Mouse (Mus musculus) midbrain, embryonic 14.5 days (tissue): ENCODE results near the gene Fmo6. TPM values are rescaled to one million over a fixed set of nuclear protein-coding genes. Genes with fewer than 3 reads are reported as not detected.

Source experiments
- ATAC-seq: fragments of 200-750 bp; cut with Nextera tagmentation; 2 replicates; pipeline ENCODE4 v1.8.0; 2017; ENCODE audit warnings: moderate number of reproducible peaks, moderate library complexity; ENCODE audit not compliant: low FRiP score, low TSS enrichment
- DNase-seq: peaks from one replicate; pipeline ENCODE4 v3.0.0-alpha.2; 2015
- H3K27ac ChIP-seq: fragments of 300-500 bp; sonication (generic); replicated peaks from 2 replicates; pipeline ENCODE4 v1.5.1; 2014; ENCODE audit warnings: mild to moderate bottlenecking, low read depth, low read length, moderate library complexity
- H3K27me3 ChIP-seq: fragments of 300-500 bp; sonication (generic); 2 replicates; pipeline ENCODE4 v1.6.1; 2014; ENCODE audit warnings: low read length, control low read depth, mixed read lengths; ENCODE audit not compliant: control insufficient read depth, insufficient read depth
- H3K36me3 ChIP-seq: fragments of 300-500 bp; sonication (generic); 2 replicates; pipeline ENCODE4 v1.6.1; 2014; ENCODE audit warnings: low read length, control low read depth; ENCODE audit not compliant: control insufficient read depth, insufficient read depth
- H3K4me1 ChIP-seq: fragments of 300-500 bp; sonication (generic); 2 replicates; pipeline ENCODE4 v1.6.1; 2014; ENCODE audit warnings: mild to moderate bottlenecking, antibody characterized with exemption, low read length, control low read depth; ENCODE audit not compliant: control insufficient read depth, insufficient read depth
- H3K4me2 ChIP-seq: fragments of 300-500 bp; sonication (generic); 2 replicates; pipeline ENCODE4 v1.6.1; 2014; ENCODE audit warnings: mild to moderate bottlenecking, low read length, moderate library complexity
- H3K4me3 ChIP-seq: fragments of 300-500 bp; sonication (generic); replicated peaks from 2 replicates; pipeline ENCODE4 v1.5.1; 2014; ENCODE audit warnings: low read depth, low read length
- H3K9ac ChIP-seq: fragments of 300-500 bp; sonication (generic); replicated peaks from 2 replicates; pipeline ENCODE4 v1.6.1; 2014; ENCODE audit warnings: mild to moderate bottlenecking, low read length, moderate library complexity
- H3K9me3 ChIP-seq: fragments of 300-500 bp; sonication (generic); 2 replicates; pipeline ENCODE4 v1.6.1; 2016; ENCODE audit warnings: low read length, control low read depth, mixed read lengths; ENCODE audit not compliant: control insufficient read depth
- WGBS: fragments of 180-500 bp; shearing (Covaris S2); extraction: QIAGEN DNeasy Blood & Tissue Kit; methylation state at CpG from one replicate; pipeline ENCODE4 v1.1.7; 2014; 5-methylcytosine and 5-hydroxymethylcytosine counted together
- polyA plus RNA-seq: library from polyadenylated mRNA; unstranded; fragments of >200 nt; fragmentation: Nextera tagmentation; extraction: Ambion mirVana; gene quantifications from 2 replicates; pipeline ENCODE4 v1.2.1, GENCODE M21; 2014

Gene Fmo6
- polyA plus RNA-seq = not detected in 2 replicates

DNA sequence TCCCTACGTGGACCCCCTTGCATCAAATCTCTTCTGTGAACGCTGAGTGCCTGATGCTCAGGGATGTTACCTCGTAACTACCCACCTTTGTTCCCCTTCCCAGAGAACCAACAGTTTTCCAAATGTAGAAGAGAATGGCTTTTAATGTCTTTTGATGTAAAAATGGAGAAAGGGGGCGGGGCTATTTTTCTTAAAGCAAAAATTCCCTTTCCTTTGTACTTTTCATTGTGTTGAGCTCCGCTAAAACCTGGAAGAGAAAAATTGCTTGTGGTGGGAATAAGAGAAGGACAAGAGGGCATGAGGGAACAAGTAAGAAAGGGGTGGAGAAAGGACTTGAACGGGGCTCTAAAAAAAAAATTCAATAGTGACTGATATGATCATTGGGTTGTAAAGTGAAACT is at the start of gene Fmo6:
TSS of gene Fmo6 (minus strand) at position 101 of the 400 bp plus-strand sequence.
- Histone ChIP-seq H3K27me3 (no peaks in the 10 kb centered on the region), H3K27ac (no peak within 1 kb of the TSS), H3K9ac (no peak within 1 kb of the TSS), H3K36me3 (no peaks in the 10 kb centered on the region), H3K4me2 (no peak within 1 kb of the TSS), H3K4me1 (no peaks in the 10 kb centered on the region), H3K9me3 (no peaks in the 10 kb centered on the region), H3K4me3 (no peak within 1 kb of the TSS)
- WGBS = 89% methylated on average over 6 of the region's 6 CpGs
- DNase-seq = no peak
- no peak for ATAC-seq

DNA sequence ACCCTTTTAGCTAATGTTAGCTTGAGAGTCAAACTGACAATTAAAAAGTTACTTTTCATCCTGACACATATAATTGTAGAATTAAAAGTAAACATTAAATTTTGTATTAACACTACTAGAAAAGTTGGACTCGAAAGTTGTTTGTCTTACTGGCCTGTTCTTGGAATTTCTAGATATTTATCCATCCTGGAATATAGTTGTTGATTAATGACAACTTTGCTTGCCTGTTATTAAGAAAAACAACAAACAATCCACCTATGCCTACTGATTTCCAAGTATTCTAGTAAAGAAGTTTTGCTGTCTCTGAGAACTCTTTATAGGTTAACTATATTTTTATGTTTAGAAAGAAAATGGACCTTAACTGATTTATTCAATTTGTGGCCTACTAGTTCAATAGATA is 49.5 kb upstream of the Fmo6 start:
- Histone ChIP-seq H3K9ac (no peak overlapping the region), H3K27me3 (no peaks in the 10 kb centered on the region), H3K9me3 (no peaks in the 10 kb centered on the region), H3K27ac (no peak overlapping the region), H3K4me3 (no peak overlapping the region), H3K4me1 (no peaks in the 10 kb centered on the region), H3K36me3 (no peaks in the 10 kb centered on the region), H3K4me2 (no peak overlapping the region)
- WGBS = 93% methylated on average over 1 of the region's 1 CpGs
- DNase-seq (no peak), ATAC-seq (no peak)

- no peaks in the 10 kb centered on the region for H3K9me3 ChIP-seq
- H3K4me1 ChIP-seq = no peaks in the 10 kb centered on the region
- 92% methylated on average over 2 of the region's 2 CpGs for WGBS
- H3K9ac ChIP-seq = no peak overlapping the region
- ATAC-seq (no peak), DNase-seq (no peak)
- no peaks in the 10 kb centered on the region for H3K27me3 ChIP-seq
- no peak overlapping the region for H3K4me2 ChIP-seq
- H3K27ac ChIP-seq = no peak overlapping the region
- no peaks in the 10 kb centered on the region for H3K36me3 ChIP-seq
- H3K4me3 ChIP-seq = no peak overlapping the region
Observed at GRCm38 (mm10) chr1:162986121-162986748, 48.9 kb upstream of the Fmo6 start.

DNA sequence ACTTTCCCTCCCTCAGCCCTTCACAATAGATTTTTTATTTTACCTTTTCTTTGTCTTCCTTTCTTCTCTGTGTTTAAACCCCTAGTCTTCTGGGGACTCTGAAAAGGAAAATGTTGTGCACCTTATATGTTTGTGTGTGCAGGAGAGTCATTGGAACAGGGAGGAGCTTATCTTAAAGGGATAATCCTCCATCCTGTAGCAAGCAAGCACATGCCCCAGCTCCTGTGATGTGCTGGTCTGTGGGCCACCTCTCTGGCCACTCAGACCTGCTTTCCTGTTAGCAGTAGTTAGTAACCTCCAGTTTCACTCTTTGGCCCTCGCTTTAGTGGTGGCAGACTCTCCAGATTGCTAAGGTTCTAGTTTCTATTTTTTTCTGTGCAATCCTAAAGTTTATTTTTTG is 47.1 kb upstream of the Fmo6 start, which contains the start of gene Fmo3:
TSS of gene Fmo3 (minus strand) at position 101 of the 400 bp plus-strand sequence.
- Histone ChIP-seq H3K4me3 (no peak within 1 kb of the TSS), H3K4me1 (no peaks in the 10 kb centered on the region), H3K36me3 (no peaks in the 10 kb centered on the region), H3K27ac (no peak within 1 kb of the TSS), H3K9ac (no peak within 1 kb of the TSS), H3K4me2 (no peak within 1 kb of the TSS), H3K27me3 (no peaks in the 10 kb centered on the region), H3K9me3 (no peaks in the 10 kb centered on the region)
- DNase-seq = no peak
- ATAC-seq = no peak
- WGBS = 76% methylated on average over 1 of the region's 1 CpGs

DNA sequence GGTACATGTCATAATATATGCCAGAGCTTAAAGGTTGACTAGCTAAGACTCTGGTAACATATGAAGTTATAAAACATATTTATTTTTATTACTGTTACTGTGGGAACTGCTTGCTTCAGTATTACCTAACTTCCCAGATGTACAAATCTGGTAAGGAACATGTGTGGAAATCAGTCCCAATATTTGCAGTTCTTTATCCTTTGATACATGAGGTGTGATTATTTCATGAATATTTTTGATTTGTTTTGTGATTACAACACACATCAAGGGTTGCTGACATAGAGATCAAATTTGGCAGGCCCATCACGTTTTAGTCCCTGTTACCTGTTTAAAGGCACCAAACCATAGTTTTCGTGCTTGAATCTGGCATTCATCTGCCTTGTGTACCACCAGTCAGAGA is 26.2 kb upstream of the Fmo6 start:
- WGBS = 76% methylated on average over 2 of the region's 2 CpGs
- no peak overlapping the region for H3K27ac ChIP-seq
- H3K4me3 ChIP-seq = no peak overlapping the region
- DNase-seq = no peak
- H3K4me1 ChIP-seq = no peaks in the 10 kb centered on the region
- H3K36me3 ChIP-seq = no peaks in the 10 kb centered on the region
- no peak overlapping the region for H3K9ac ChIP-seq
- ATAC-seq = no peak
- no peaks in the 10 kb centered on the region for H3K9me3 ChIP-seq
- H3K27me3 ChIP-seq = no peaks in the 10 kb centered on the region
- H3K4me2 ChIP-seq = no peak overlapping the region

- Histone ChIP-seq H3K36me3 (no peaks in the 10 kb centered on the region), H3K9ac (no peak overlapping the region), H3K4me1 (no peaks in the 10 kb centered on the region), H3K9me3 (no peaks in the 10 kb centered on the region), H3K4me2 (no peak overlapping the region), H3K4me3 (no peak overlapping the region), H3K27me3 (no peaks in the 10 kb centered on the region), H3K27ac (no peak overlapping the region)
- ATAC-seq = no peak
- no peak for DNase-seq
- WGBS = 90% methylated on average over 1 of the region's 1 CpGs
Observed at GRCm38 (mm10) chr1:162957422-162957821, 20.1 kb upstream of the Fmo6 start.

DNA sequence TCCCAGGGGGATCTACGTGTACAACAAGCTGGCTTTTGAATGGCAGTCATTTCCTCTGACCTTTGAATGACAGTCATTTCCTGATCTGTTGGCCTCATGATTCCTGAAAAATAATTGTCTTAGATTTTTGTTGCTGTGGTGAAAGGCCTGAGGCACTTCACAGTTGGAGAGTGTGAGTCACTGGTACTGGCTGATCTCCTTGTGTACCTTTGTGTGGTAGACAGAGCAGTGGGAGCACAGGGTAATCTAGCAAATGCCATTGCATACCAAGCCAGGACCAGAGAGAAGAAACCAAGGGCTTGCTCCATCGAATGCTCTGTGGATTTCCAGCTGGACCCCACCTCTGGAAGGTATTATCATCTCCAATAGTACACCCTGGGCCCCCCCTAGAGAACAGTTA is 15.8 kb upstream of the Fmo6 start:
- Histone ChIP-seq H3K4me2 (no peak overlapping the region), H3K36me3 (no peaks in the 10 kb centered on the region), H3K9me3 (no peaks in the 10 kb centered on the region), H3K9ac (no peak overlapping the region), H3K27me3 (no peaks in the 10 kb centered on the region), H3K27ac (no peak overlapping the region), H3K4me3 (no peak overlapping the region), H3K4me1 (no peaks in the 10 kb centered on the region)
- 66% methylated on average over 2 of the region's 2 CpGs for WGBS
- ATAC-seq (no peak), DNase-seq (no peak)

DNA sequence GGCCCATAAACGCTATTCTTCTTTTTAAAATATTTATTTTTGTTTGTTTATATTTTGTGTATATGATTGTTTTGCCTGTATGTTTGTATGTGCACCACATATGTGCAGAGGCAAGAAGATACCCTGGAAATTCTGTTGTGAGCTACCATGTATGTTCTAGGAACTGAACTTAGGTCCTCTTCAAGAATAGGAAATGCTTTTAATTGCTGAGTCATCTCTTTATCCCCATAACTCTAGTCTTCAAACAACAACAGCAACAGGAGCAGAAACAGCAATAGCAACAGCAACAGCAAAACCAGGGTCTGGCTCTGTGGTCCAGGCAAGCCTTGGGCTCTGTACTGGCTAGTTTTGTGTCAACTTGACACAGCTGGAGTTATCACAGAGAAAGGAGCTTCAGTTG is 12.4 kb upstream of the Fmo6 start:
- Histone ChIP-seq H3K9ac (no peak overlapping the region), H3K27me3 (no peaks in the 10 kb centered on the region), H3K4me2 (no peak overlapping the region), H3K4me1 (no peaks in the 10 kb centered on the region), H3K9me3 (no peaks in the 10 kb centered on the region), H3K4me3 (no peak overlapping the region), H3K27ac (no peak overlapping the region), H3K36me3 (no peaks in the 10 kb centered on the region)
- DNase-seq (no peak), ATAC-seq (no peak)
- WGBS = 93% methylated on average over 1 of the region's 1 CpGs

DNA sequence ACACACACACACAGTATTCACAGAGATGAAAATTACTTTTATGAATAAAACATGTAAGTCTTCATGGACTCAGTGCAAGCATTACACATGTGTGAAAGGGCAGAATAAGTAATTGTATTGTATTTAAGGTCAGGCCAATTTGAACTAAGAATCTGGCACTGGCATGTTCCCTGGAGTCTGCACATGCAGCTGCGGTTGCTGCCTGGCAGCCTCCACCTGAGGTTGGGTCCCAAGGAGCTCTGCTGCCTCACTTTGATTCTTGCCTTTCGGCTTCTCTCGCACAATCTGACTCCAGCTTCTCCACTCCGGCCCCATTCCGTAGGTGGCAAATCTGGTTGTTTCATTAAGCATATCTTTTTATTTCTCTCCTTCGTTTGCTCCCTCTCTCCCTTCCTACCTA is 10.6 kb upstream of the Fmo6 start:
- Histone ChIP-seq H3K27me3 (no peaks in the 10 kb centered on the region), H3K4me2 (no peak overlapping the region), H3K9me3 (no peaks in the 10 kb centered on the region), H3K4me3 (no peak overlapping the region), H3K27ac (no peak overlapping the region), H3K4me1 (no peaks in the 10 kb centered on the region), H3K36me3 (no peaks in the 10 kb centered on the region), H3K9ac (no peak overlapping the region)
- DNase-seq = peak; percentile 4
- 76% methylated on average over 6 of the region's 6 CpGs for WGBS
- peak; percentile 46; the same call in 1 of the 2 replicates for ATAC-seq
